Mouse (Mus musculus) liver, embryonic 14.5 days (tissue): ENCODE measurements around the gene Ccdc24. TPM values are rescaled to one million over a fixed set of nuclear protein-coding genes. Genes with fewer than 3 reads are reported as not detected.

Experiments
- ATAC-seq: fragments of 200-750 bp; cut with Nextera tagmentation; 2 replicates; pipeline ENCODE4 v1.8.0; 2017; ENCODE audit warnings: moderate number of reproducible peaks, mild to moderate bottlenecking, moderate library complexity; ENCODE audit not compliant: insufficient read depth
- DNase-seq, 3 experiments: peaks; one replicate each; pipeline ENCODE4 v3.0.0-alpha.2; 2012 to 2013; ENCODE audit warnings: low read depth in 3 of 3, low spot score in 3 of 3
- H3K27ac ChIP-seq: fragments of 300-500 bp; sonication (generic); 2 replicates; pipeline ENCODE4 v1.5.1; 2014; ENCODE audit warnings: moderate library complexity, mild to moderate bottlenecking, control low read depth, inconsistent platforms
- H3K27me3 ChIP-seq: fragments of 300-500 bp; sonication (generic); 2 replicates; pipeline ENCODE4 v1.6.1; 2014; ENCODE audit warnings: mild to moderate bottlenecking, low read length, moderate library complexity; ENCODE audit not compliant: control insufficient read depth, insufficient read depth
- H3K36me3 ChIP-seq: fragments of 300-500 bp; sonication (generic); replicated peaks from 2 replicates; pipeline ENCODE4 v1.6.1; 2014; ENCODE audit warnings: low read depth; ENCODE audit not compliant: control insufficient read depth, insufficient read depth
- H3K4me1 ChIP-seq, 2 experiments: fragments of 200-500 bp in 1 of 2; fragments of 300-500 bp in 1 of 2; sonication (generic) in 1 of 2; replicated peaks; 2 replicates each; pipeline ENCODE4 v1.6.1; 2012 to 2014; ENCODE audit warnings: antibody characterized with exemption in 1 of 2, inconsistent platforms in 1 of 2, low read length in 1 of 2; ENCODE audit not compliant: control insufficient read depth in 2 of 2, insufficient read depth in 2 of 2
- H3K4me2 ChIP-seq: fragments of 300-500 bp; sonication (generic); 2 replicates; pipeline ENCODE4 v1.6.1; 2014; ENCODE audit warnings: low read depth, mild to moderate bottlenecking, control low read depth, moderate library complexity
- H3K4me3 ChIP-seq, 2 experiments: fragments of 200-500 bp in 1 of 2; fragments of 300-500 bp in 1 of 2; sonication (generic) in 1 of 2; 2 replicates each; pipeline ENCODE4 v1.5.1; 2012 to 2014; ENCODE audit warnings: low read depth in 2 of 2, low read length in 2 of 2, mild to moderate bottlenecking in 2 of 2, control low read depth in 1 of 2, inconsistent platforms in 1 of 2, moderate library complexity in 1 of 2; ENCODE audit not compliant: insufficient read depth in 1 of 2
- H3K9ac ChIP-seq: fragments of 300-500 bp; sonication (generic); replicated peaks from 2 replicates; pipeline ENCODE4 v1.6.1; 2014; ENCODE audit warnings: mild to moderate bottlenecking, control low read depth, moderate library complexity
- H3K9me3 ChIP-seq: fragments of 300-500 bp; sonication (generic); 2 replicates; pipeline ENCODE4 v1.6.1; 2016; ENCODE audit warnings: low read length, mixed read lengths; ENCODE audit not compliant: control insufficient read depth
- CTCF ChIP-seq: IDR thresholded peaks from 2 replicates; pipeline ENCODE4 v1.5.1; 2016; ENCODE audit warnings: antibody characterized with exemption, low read depth, control low read depth
- EP300 ChIP-seq: IDR thresholded peaks from 2 replicates; pipeline ENCODE4 v1.6.1; 2016; ENCODE audit warnings: antibody characterized with exemption, low read depth
- WGBS: fragments of 180-500 bp; shearing (Covaris S2); extraction: QIAGEN DNeasy Blood & Tissue Kit; methylation state at CpG from one replicate; pipeline ENCODE4 v1.1.7; 2014; ENCODE audit not compliant: insufficient replicate concordance; 5-methylcytosine and 5-hydroxymethylcytosine counted together
- polyA plus RNA-seq, 2 experiments: library from polyadenylated mRNA; depleted of rRNA in 1 of 2; stranded (reverse) in 1 of 2; unstranded in 1 of 2; fragments of >200 nt; fragmentation: Nextera tagmentation in 1 of 2; extraction: Ambion mirVana in 1 of 2; gene quantifications; 2 replicates each; pipeline versions ENCODE4 v1.2.1 to v1.2.3; 2012 to 2014

Gene Ccdc24
- polyA plus RNA-seq, 2 experiments: 0.57 to 0.63 TPM

- H3K27ac ChIP-seq: no peak overlapping the region
- WGBS: 61% methylated on average over 2 of the region's 2 CpGs
- peak overlapping the region in 1 of 2 experiments; percentile 94; a peak in 2 of 4 replicates for H3K4me3 ChIP-seq
- H3K9ac ChIP-seq: peak overlapping the region; percentile 56
- TF ChIP-seq CTCF (no peak), EP300 (no peak)
- DNase-seq: no peak
- no peaks in the 10 kb centered on the region for H3K9me3 ChIP-seq
- H3K36me3 ChIP-seq: peaks cover 21% of the 10 kb centered on the region
- no peak for ATAC-seq
- H3K4me2 ChIP-seq: peak overlapping the region; percentile 80
- H3K4me1 ChIP-seq: peaks cover 10 to 17% of the 10 kb centered on the region in 2 experiments
- H3K27me3 ChIP-seq: peaks cover 7% of the 10 kb centered on the region
Measured at GRCm38 (mm10) chr4:117887920-117888319, 15.6 kb upstream of the Ccdc24 start.

GRCm38 (mm10) chr4:117887133-117887532, 14.8 kb upstream of the Ccdc24 start, which contains the start of gene Atp6v0b:
TSS of gene Atp6v0b (minus strand) at chr4:117887333.
- Histone ChIP-seq H3K4me2 (peak within 1 kb of the TSS; percentile 80), H3K4me3 (peak within 1 kb of the TSS; percentile 86 to 94), H3K4me1 (peaks cover 8 to 17% of the 10 kb centered on the region in 2 experiments), H3K36me3 (peaks cover 21% of the 10 kb centered on the region), H3K27me3 (peaks cover 15% of the 10 kb centered on the region), H3K9me3 (no peaks in the 10 kb centered on the region), H3K27ac (peak within 1 kb of the TSS; percentile 69), H3K9ac (peak within 1 kb of the TSS; percentile 96)
- peak; percentile 89 for ATAC-seq
- under 1% methylated on average over 25 of the region's 37 CpGs for WGBS
- TF ChIP-seq CTCF (no peak), EP300 (no peak)
- DNase-seq: peak; percentile 81 to 84 (median 82)

DNA sequence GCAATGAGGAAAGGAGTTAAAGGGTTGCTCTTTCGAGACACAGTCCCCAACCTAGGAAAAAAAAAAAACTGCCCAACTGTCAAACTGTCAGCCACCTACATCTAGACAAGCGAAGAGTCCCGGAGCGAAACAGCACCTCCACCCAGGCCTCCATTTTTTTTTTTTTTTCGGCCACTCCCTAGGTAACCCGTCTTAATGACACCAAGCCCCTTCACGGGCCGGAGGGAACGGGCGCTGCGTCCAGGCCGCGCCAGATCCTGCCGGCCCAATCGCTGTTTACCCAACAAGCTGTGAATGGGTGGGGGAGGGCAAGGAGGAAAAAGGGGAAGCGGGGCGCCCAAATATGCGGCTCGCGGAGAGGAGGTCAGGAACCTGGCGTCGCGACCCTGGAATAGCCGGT, 14.3 kb upstream of the Ccdc24 start:
- no peak for TF ChIP-seq EP300
- no peak for TF ChIP-seq CTCF
- peak overlapping the region; percentile 96 for H3K9ac ChIP-seq
- peaks cover 21% of the 10 kb centered on the region for H3K36me3 ChIP-seq
- peaks cover 20% of the 10 kb centered on the region for H3K27me3 ChIP-seq
- WGBS: 1% methylated on average over 23 of the region's 24 CpGs
- H3K4me1 ChIP-seq: peaks cover 8 to 15% of the 10 kb centered on the region in 2 experiments
- peak overlapping the region; percentile 80 for H3K4me2 ChIP-seq
- H3K4me3 ChIP-seq: peak overlapping the region; percentile 86 to 94
- DNase-seq: peak in 1 of 3 experiments; percentile 47
- no peaks in the 10 kb centered on the region for H3K9me3 ChIP-seq
- peak overlapping the region; percentile 69 for H3K27ac ChIP-seq
- ATAC-seq: peak; percentile 55

DNA sequence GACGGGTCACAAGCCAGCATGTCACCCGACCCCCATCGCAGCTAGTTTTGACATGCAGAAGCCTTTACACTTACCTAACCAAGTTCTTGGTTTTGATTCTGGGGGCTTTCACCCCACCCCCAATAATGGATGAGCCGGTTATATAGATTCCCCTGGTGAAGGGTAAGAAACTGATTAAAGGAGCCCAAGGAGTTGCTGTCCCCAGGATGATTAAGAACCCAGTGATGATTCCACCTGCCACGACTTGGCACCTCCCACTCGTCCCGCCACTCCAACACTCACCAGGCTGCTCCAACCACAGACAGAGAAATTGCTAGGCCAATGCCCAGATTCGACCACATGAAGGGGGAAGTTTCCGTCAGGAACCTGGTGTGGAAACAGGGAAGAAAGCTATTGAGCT, 13.6 kb upstream of the Ccdc24 start:
- 63% methylated on average over 9 of the region's 9 CpGs for WGBS
- Histone ChIP-seq H3K36me3 (peaks cover 21% of the 10 kb centered on the region), H3K9me3 (no peaks in the 10 kb centered on the region), H3K4me2 (peak overlapping the region; percentile 80), H3K27ac (peak overlapping the region; percentile 69), H3K27me3 (peaks cover 20% of the 10 kb centered on the region), H3K4me1 (peaks cover 8 to 13% of the 10 kb centered on the region in 2 experiments), H3K9ac (peak overlapping the region; percentile 96), H3K4me3 (peak overlapping the region; percentile 86 to 94)
- DNase-seq: no peak
- TF ChIP-seq CTCF (no peak), EP300 (no peak)
- ATAC-seq: no peak

- Histone ChIP-seq H3K36me3 (peaks cover 21% of the 10 kb centered on the region), H3K4me2 (no peak overlapping the region), H3K4me3 (no peak overlapping the region), H3K4me1 (peaks cover 8 to 12% of the 10 kb centered on the region in 2 experiments), H3K27me3 (peaks cover 20% of the 10 kb centered on the region), H3K9ac (no peak overlapping the region), H3K9me3 (no peaks in the 10 kb centered on the region), H3K27ac (no peak overlapping the region)
- TF ChIP-seq CTCF: no peak
- TF ChIP-seq EP300: no peak
- no peak for ATAC-seq
- no peak for DNase-seq
- 87% methylated on average over 10 of the region's 10 CpGs for WGBS
Measured at GRCm38 (mm10) chr4:117885093-117885492, 12.7 kb upstream of the Ccdc24 start.
